Mouse (Mus musculus) spleen, adult 2 months (tissue): ENCODE measurements around the gene Phlpp1.

Experiments
- CTCF ChIP-seq: fragments of 200-500 bp; IDR thresholded peaks from 2 replicates; pipeline ENCODE4 v1.5.1; 2011; ENCODE audit warnings: mild to moderate bottlenecking, inconsistent platforms; ENCODE audit not compliant: insufficient read depth, insufficient read length, insufficient replicate concordance; ENCODE audit errors: extremely low read depth
- POLR2A ChIP-seq: fragments of 200-500 bp; IDR thresholded peaks from 2 replicates; pipeline ENCODE4 v1.6.1; 2011; ENCODE audit warnings: low read depth, low read length, inconsistent platforms

GRCm38 (mm10) chr1:106183701-106184100 is 12.1 kb downstream of the Phlpp1 start:
- no peak for TF ChIP-seq CTCF
- TF ChIP-seq POLR2A: no peak
